Mouse (Mus musculus): Measurements from ENCODE around the gene Dennd5b. TPM values are rescaled to one million over a fixed set of nuclear protein-coding genes. Genes with fewer than 3 reads are reported as not detected.

The Dennd5b gene
- polyA plus RNA-seq, 1 experiment from 2014 or later: 11.0 TPM

- Histone ChIP-seq H3K36me3 (ENCODE audit: control insufficient read depth, insufficient read depth, low read length) (no peaks in the 10 kb centered on the region), H3K4me1 (replicated peaks; ENCODE audit: control insufficient read depth, insufficient read depth, low read length) (0 out of 2 replicates have a peak, but pooled peaks cover 2% of the 10 kb centered on the region), H3K27me3 (replicated peaks; ENCODE audit: control insufficient read depth, insufficient read depth, low read length) (peaks cover 3% of the 10 kb centered on the region), H3K9me3 (ENCODE audit: control insufficient read depth, low read length) (no peaks in the 10 kb centered on the region), H3K27ac (ENCODE audit: low read depth, low read length) (no peak overlapping the region), H3K4me2 (no peak overlapping the region), H3K9ac (ENCODE audit: low read depth, low read length) (no peak overlapping the region), H3K4me3 (ENCODE audit: low read depth, low read length) (no peak overlapping the region)
- ATAC-seq (replicated peaks; ENCODE audit: low FRiP score) (no peak), DNase-seq (ENCODE audit: low spot score) (no peak)
- 79% methylated on average over 6 of the region's 6 CpGs for WGBS
Observed at GRCm38 (mm10) chr6:149095389-149095788, 6.1 kb downstream of the Dennd5b start.

GRCm38 (mm10) chr6:149094555-149094954, 6.9 kb downstream of the Dennd5b start:
- Histone ChIP-seq H3K27me3 (replicated peaks; ENCODE audit: control insufficient read depth, insufficient read depth, low read length) (no peaks in the 10 kb centered on the region), H3K9ac (ENCODE audit: low read depth, low read length) (no peak overlapping the region), H3K36me3 (ENCODE audit: control insufficient read depth, insufficient read depth, low read length) (no peaks in the 10 kb centered on the region), H3K4me2 (no peak overlapping the region), H3K27ac (ENCODE audit: low read depth, low read length) (no peak overlapping the region), H3K4me3 (ENCODE audit: low read depth, low read length) (no peak overlapping the region), H3K4me1 (replicated peaks; ENCODE audit: control insufficient read depth, insufficient read depth, low read length) (0 out of 2 replicates have a peak, but pooled peaks cover 2% of the 10 kb centered on the region), H3K9me3 (ENCODE audit: control insufficient read depth, low read length) (no peaks in the 10 kb centered on the region)
- DNase-seq (ENCODE audit: low spot score): no peak
- 60% methylated on average over 1 of the region's 1 CpGs for WGBS
- ATAC-seq (replicated peaks; ENCODE audit: low FRiP score): no peak

- Histone ChIP-seq H3K4me1 (replicated peaks; ENCODE audit: control insufficient read depth, insufficient read depth, low read length) (0 out of 2 replicates have a peak, but pooled peaks cover 2% of the 10 kb centered on the region), H3K27me3 (replicated peaks; ENCODE audit: control insufficient read depth, insufficient read depth, low read length) (no peaks in the 10 kb centered on the region), H3K4me3 (ENCODE audit: low read depth, low read length) (no peak overlapping the region), H3K4me2 (no peak overlapping the region; the same call in 1 of the 2 replicates), H3K36me3 (ENCODE audit: control insufficient read depth, insufficient read depth, low read length) (no peaks in the 10 kb centered on the region), H3K9me3 (ENCODE audit: control insufficient read depth, low read length) (no peaks in the 10 kb centered on the region), H3K27ac (ENCODE audit: low read depth, low read length) (no peak overlapping the region), H3K9ac (ENCODE audit: low read depth, low read length) (no peak overlapping the region)
- ATAC-seq (replicated peaks; ENCODE audit: low FRiP score) (no peak), DNase-seq (ENCODE audit: low spot score) (no peak)
- 21% methylated on average over 5 of the region's 5 CpGs for WGBS
Observed at GRCm38 (mm10) chr6:149093465-149093864, 8.0 kb downstream of the Dennd5b start.

GRCm38 (mm10) chr6:149092406-149092805, 9.1 kb downstream of the Dennd5b start:
- no peak overlapping the region for H3K4me3 ChIP-seq (ENCODE audit: low read depth, low read length)
- 85% methylated on average over 6 of the region's 6 CpGs for WGBS
- H3K4me2 ChIP-seq: no peak overlapping the region
- no peak overlapping the region for H3K9ac ChIP-seq (ENCODE audit: low read depth, low read length)
- no peak for ATAC-seq (replicated peaks; ENCODE audit: low FRiP score)
- no peaks in the 10 kb centered on the region for H3K36me3 ChIP-seq (ENCODE audit: control insufficient read depth, insufficient read depth, low read length)
- no peak overlapping the region for H3K27ac ChIP-seq (ENCODE audit: low read depth, low read length)
- no peaks in the 10 kb centered on the region for H3K9me3 ChIP-seq (ENCODE audit: control insufficient read depth, low read length)
- DNase-seq (ENCODE audit: low spot score): no peak
- 0 out of 2 replicates have a peak, but pooled peaks cover 2% of the 10 kb centered on the region for H3K4me1 ChIP-seq (replicated peaks; ENCODE audit: control insufficient read depth, insufficient read depth, low read length)
- no peaks in the 10 kb centered on the region for H3K27me3 ChIP-seq (replicated peaks; ENCODE audit: control insufficient read depth, insufficient read depth, low read length)

- H3K27ac ChIP-seq (ENCODE audit: low read depth, low read length): no peak overlapping the region
- no peak for DNase-seq (ENCODE audit: low spot score)
- no peaks in the 10 kb centered on the region for H3K4me1 ChIP-seq (replicated peaks; ENCODE audit: control insufficient read depth, insufficient read depth, low read length)
- H3K27me3 ChIP-seq (replicated peaks; ENCODE audit: control insufficient read depth, insufficient read depth, low read length): no peaks in the 10 kb centered on the region
- no peak overlapping the region for H3K9ac ChIP-seq (ENCODE audit: low read depth, low read length)
- no peak overlapping the region for H3K4me2 ChIP-seq
- H3K9me3 ChIP-seq (ENCODE audit: control insufficient read depth, low read length): no peaks in the 10 kb centered on the region
- H3K36me3 ChIP-seq (ENCODE audit: control insufficient read depth, insufficient read depth, low read length): peaks cover 2% of the 10 kb centered on the region; the same call in 1 of the 2 replicates
- 0 out of 2 replicates have a peak, but pooled peaks have one; percentile 45 for ATAC-seq (replicated peaks; ENCODE audit: low FRiP score)
- no peak overlapping the region for H3K4me3 ChIP-seq (ENCODE audit: low read depth, low read length)
- 96% methylated on average over 1 of the region's 1 CpGs for WGBS
Observed at GRCm38 (mm10) chr6:149077136-149077808, 24.2 kb downstream of the Dennd5b start.

- Histone ChIP-seq H3K4me2 (no peak overlapping the region), H3K36me3 (ENCODE audit: control insufficient read depth, insufficient read depth, low read length) (peaks cover 2% of the 10 kb centered on the region; the same call in 1 of the 2 replicates), H3K4me3 (ENCODE audit: low read depth, low read length) (no peak overlapping the region), H3K4me1 (replicated peaks; ENCODE audit: control insufficient read depth, insufficient read depth, low read length) (no peaks in the 10 kb centered on the region), H3K27ac (ENCODE audit: low read depth, low read length) (no peak overlapping the region), H3K27me3 (replicated peaks; ENCODE audit: control insufficient read depth, insufficient read depth, low read length) (no peaks in the 10 kb centered on the region), H3K9ac (ENCODE audit: low read depth, low read length) (no peak overlapping the region), H3K9me3 (ENCODE audit: control insufficient read depth, low read length) (no peaks in the 10 kb centered on the region)
- 83% methylated on average over 4 of the region's 4 CpGs for WGBS
- ATAC-seq (replicated peaks; ENCODE audit: low FRiP score) (no peak), DNase-seq (ENCODE audit: low spot score) (no peak)
Observed at GRCm38 (mm10) chr6:149073854-149074253, 27.6 kb downstream of the Dennd5b start.

- H3K4me3 ChIP-seq (ENCODE audit: low read depth, low read length): no peak overlapping the region
- no peak overlapping the region for H3K4me2 ChIP-seq
- 79% methylated on average over 3 of the region's 3 CpGs for WGBS
- DNase-seq (ENCODE audit: low spot score): no peak
- no peak overlapping the region for H3K27ac ChIP-seq (ENCODE audit: low read depth, low read length)
- no peaks in the 10 kb centered on the region for H3K4me1 ChIP-seq (replicated peaks; ENCODE audit: control insufficient read depth, insufficient read depth, low read length)
- no peaks in the 10 kb centered on the region for H3K9me3 ChIP-seq (ENCODE audit: control insufficient read depth, low read length)
- no peak for ATAC-seq (replicated peaks; ENCODE audit: low FRiP score)
- peaks cover 2% of the 10 kb centered on the region; the same call in 1 of the 2 replicates for H3K36me3 ChIP-seq (ENCODE audit: control insufficient read depth, insufficient read depth, low read length)
- no peaks in the 10 kb centered on the region for H3K27me3 ChIP-seq (replicated peaks; ENCODE audit: control insufficient read depth, insufficient read depth, low read length)
- no peak overlapping the region for H3K9ac ChIP-seq (ENCODE audit: low read depth, low read length)
Observed at GRCm38 (mm10) chr6:149072873-149073272, 28.6 kb downstream of the Dennd5b start.

GRCm38 (mm10) chr6:149070592-149071124, 30.8 kb downstream of the Dennd5b start:
- no peak overlapping the region for H3K9ac ChIP-seq (ENCODE audit: low read depth, low read length)
- no peak for ATAC-seq (replicated peaks; ENCODE audit: low FRiP score)
- no peak overlapping the region for H3K4me3 ChIP-seq (ENCODE audit: low read depth, low read length)
- H3K4me1 ChIP-seq (replicated peaks; ENCODE audit: control insufficient read depth, insufficient read depth, low read length): no peaks in the 10 kb centered on the region
- H3K9me3 ChIP-seq (ENCODE audit: control insufficient read depth, low read length): no peaks in the 10 kb centered on the region
- 77% methylated on average over 4 of the region's 4 CpGs for WGBS
- no peak for DNase-seq (ENCODE audit: low spot score)
- no peak overlapping the region for H3K4me2 ChIP-seq
- H3K27ac ChIP-seq (ENCODE audit: low read depth, low read length): no peak overlapping the region
- H3K27me3 ChIP-seq (replicated peaks; ENCODE audit: control insufficient read depth, insufficient read depth, low read length): no peaks in the 10 kb centered on the region
- H3K36me3 ChIP-seq (ENCODE audit: control insufficient read depth, insufficient read depth, low read length): peaks cover 2% of the 10 kb centered on the region; the same call in 1 of the 2 replicates

GRCm38 (mm10) chr6:149063382-149063781, 38.1 kb downstream of the Dennd5b start:
- Histone ChIP-seq H3K27me3 (replicated peaks; ENCODE audit: control insufficient read depth, insufficient read depth, low read length) (no peaks in the 10 kb centered on the region), H3K4me1 (replicated peaks; ENCODE audit: control insufficient read depth, insufficient read depth, low read length) (no peaks in the 10 kb centered on the region), H3K4me2 (no peak overlapping the region), H3K36me3 (ENCODE audit: control insufficient read depth, insufficient read depth, low read length) (no peaks in the 10 kb centered on the region), H3K4me3 (ENCODE audit: low read depth, low read length) (no peak overlapping the region), H3K9ac (ENCODE audit: low read depth, low read length) (no peak overlapping the region), H3K27ac (ENCODE audit: low read depth, low read length) (no peak overlapping the region), H3K9me3 (ENCODE audit: control insufficient read depth, low read length) (no peaks in the 10 kb centered on the region)
- ATAC-seq (replicated peaks; ENCODE audit: low FRiP score) (no peak), DNase-seq (ENCODE audit: low spot score) (no peak)

Data from liver, embryonic 11.5 days (tissue).